Mouse (Mus musculus): ENCODE results near the gene Mthfd1.

Gene Mthfd1

DNA sequence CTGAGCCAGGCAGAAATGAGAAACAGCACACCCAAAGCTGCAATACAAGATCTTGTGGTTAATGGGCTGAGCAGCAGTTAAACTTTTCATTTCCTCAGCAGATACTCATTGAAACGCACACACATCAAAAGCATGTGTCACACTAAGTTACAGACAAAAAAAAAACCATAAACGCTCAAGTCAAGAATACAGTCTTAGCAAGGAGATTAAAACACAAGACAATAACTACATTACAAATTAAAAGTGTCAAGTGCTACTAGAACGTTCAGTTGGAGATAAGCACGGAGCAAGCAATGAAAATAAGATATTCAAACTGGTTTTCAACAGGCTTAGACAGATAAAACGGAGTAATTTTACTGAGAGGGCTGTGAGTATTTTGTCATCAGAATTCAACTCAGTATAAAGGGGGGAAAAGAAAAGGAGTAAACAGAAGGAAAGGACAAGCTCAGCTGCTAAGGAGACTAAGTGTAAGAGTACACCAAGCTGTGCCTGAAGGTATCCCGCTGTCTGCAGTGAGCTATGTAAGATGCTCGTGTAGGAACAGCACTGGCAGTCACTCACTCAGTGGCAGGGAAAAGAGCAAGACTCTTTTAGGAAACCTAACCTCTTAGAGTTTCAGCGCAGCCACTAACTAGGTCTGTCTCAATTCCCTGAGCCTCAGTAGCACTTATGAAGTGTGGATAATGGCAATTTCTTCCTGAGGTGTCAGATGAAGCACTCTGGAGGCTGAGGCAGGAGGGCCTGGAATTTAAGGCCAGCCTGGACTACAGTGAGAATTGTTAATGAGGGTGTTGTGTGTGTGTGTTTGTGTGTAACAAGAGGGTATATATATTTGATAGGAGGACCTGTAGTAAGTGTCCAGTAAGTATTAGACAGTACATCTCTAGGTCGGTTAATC is 106.6 kb downstream of the Mthfd1 start:
- no peak for DNase-seq

DNA sequence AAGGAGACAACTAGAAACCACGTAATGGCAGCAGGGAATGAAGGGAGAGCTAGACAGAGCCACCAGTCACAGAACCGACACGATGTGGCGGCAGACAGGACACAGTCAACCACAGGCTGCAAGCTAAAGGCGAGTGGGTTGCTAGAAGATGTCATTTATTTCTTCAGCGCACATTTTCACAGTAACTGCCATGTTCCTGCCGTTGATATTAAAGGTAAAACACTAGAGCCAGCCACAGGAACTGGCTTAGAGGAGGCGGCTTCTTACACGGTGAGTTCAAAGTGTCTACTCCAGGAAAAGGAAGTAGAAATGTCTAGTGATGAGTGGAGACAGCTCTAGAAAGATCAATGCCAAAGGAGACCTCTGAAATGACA is 107.2 kb downstream of the Mthfd1 start:
- DNase-seq, result no peak

DNA sequence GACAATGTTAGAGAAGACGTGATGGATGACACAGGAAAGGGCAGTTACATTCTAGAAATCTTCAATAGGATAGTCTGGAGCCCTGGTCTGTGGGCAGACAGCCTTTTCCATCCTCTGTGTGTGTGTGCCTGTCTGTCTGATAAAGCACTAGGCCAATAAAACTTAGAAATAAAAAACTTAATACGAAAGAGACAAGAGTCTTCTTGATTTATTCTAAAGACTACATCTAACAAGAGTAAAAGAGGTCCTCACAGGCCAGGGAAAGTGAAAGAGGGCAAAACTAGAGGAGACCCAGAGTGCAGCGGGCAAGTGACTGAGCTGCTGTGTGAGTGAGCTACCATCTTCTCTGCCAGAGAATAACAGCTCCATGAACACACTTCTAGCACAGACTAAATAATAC is 111.2 kb downstream of the Mthfd1 start:
- DNase-seq, result no peak

DNA sequence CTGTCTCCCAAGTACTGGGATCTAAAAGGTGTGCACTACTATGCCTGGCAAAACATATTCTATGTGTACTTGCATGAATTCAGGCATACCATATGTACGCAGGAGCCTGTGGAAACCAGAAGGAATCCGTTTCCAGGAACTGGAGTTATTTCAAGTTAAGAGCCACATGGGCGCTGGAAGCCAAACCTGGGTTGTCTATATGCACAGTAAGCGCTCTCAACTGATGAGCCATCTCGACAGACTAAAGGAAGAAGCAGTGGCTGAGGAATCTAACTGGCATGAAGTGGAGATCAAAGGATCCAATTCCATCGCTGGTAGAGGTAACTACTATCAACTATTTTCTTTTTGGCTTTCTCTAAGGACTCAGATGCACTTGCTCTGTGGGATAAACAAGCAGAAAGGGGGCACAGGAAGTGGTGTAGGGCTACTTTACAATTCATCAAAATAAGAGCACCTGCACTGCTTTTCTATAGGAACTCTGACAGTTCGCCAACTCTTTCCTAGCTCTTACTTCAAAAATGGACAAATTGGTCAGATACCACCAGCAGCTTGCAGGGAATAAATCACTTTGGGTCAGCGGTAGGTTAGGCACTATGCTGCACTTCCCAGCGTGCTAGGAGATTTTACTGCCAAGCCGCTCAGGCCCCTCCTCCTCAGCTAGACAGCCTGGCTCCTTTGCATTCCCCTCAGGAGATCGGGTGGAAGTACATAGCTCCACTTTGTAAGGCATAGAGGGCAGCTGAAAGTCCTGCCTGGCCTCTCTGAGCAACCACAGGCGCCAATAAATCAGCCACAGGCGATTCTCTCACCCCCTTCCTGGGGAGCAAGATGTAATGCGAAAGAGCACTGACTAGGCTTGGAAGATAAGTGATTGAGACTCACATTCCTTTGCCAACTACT is 112.2 kb downstream of the Mthfd1 start:
- peak; percentile 53 for DNase-seq

DNA sequence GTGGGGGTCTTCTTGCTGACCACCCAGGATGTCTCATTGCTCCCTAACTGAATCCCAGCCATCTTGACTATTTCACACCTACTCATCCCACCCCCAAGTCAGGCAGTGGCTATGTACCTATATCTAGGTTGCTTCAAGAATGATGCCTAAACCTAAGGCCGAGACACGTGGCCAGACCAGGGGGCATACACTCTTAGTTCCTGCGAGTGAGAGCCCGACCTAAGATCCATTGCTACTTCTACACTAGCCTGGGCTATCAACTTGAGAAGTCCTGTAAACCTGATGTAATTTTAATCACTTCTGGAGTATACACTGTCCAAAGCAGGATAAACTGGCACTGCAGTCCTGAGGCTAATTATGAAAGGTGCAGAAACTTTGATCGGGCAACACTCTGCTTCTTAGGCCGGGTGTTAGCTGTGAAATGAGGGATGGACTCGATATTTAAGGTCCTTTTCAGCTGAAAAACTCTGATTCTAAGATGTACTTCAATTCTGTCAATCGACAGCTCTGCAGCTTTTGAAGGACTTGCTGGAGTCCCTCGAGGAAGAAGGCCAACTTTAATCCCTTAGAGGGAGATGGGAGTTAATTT is 113.2 kb downstream of the Mthfd1 start:
- peak; percentile 61 for DNase-seq

DNA sequence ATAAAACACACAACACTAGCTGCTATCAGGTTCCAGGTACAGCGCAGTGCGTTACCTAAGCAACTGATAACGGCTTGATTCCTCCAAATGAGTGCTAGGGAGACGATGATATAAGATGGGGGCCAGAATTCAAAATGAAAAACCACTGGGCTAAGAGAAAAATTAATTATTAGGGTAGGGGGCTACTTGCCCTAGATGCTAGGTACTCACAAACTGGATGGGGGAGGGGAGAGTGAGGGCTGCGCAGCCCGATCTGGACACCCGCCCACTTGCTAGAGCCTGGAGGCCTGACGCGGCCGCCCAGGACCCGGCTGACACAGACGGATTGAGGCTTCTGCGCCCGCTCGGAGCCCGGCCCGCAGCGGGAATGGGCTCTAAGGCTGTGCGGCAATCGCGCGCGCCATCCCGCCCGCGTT is 113.7 kb downstream of the Mthfd1 start:
- no peak for DNase-seq

All from cerebellum, adult 9-11 months (tissue).